Mouse (Mus musculus): Measurements from ENCODE around the gene Il11ra1. TPM values are rescaled to one million over a fixed set of nuclear protein-coding genes. Genes with fewer than 3 reads are reported as not detected.
A peak's percentile ranks its signal among the peaks of the same experiment; 100 is the strongest.
"Not testable (repeated sequence)": the region's sequence is repeated elsewhere in the genome, so short reads cannot be mapped to it uniquely, and the experiment has no call there.

Gene Il11ra1
- polyA plus RNA-seq, 1 experiment from 2014 or later: 152 TPM

GRCm38 (mm10) chr4:41773502-41773901, 73.7 kb downstream of the Il11ra1 start:
- WGBS: under 1% methylated on average over 17 of the region's 25 CpGs
- peak overlapping the region; percentile 56; the same call in 1 of the 2 replicates for H3K9ac ChIP-seq (ENCODE audit: low read length)
- H3K9me3 ChIP-seq (replicated peaks; ENCODE audit: control insufficient read depth, low read length); ATAC-seq (ENCODE audit: insufficient read depth, low FRiP score); H3K4me1 ChIP-seq (ENCODE audit: control insufficient read depth, insufficient read depth, low read length); H3K27me3 ChIP-seq (ENCODE audit: control insufficient read depth, insufficient read depth, low read length); H3K36me3 ChIP-seq (ENCODE audit: control insufficient read depth, insufficient read depth, low read length); H3K27ac ChIP-seq (ENCODE audit: low read length): not testable (repeated sequence)
- H3K4me2 ChIP-seq (ENCODE audit: low read depth, low read length): peak overlapping the region; percentile 48
- H3K4me3 ChIP-seq (replicated peaks; ENCODE audit: low read length): peak overlapping the region; percentile 41

DNA sequence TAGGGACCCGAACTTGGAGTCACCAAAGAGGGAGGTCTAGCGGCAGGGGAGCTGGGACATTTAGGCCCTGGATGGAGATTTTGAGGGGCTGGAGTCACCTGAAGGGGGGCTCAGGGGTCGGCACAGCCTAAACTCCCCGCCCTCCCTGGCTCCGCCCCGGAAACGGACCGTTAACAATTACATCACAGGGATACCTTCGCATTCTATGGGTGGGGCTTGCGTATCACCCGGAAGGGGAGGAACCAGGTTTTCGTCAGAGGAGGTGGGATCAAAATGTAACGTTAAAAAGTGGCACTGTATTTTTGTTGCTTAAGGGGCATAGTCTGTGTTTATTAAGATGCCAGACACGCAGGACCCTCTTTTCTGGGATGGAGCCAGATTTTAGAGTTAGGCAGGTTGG, 74.2 kb downstream of the Il11ra1 start, which contains the start of gene Ccl27a:
Ccl27a (minus strand) TSS at position 246 of the 400 bp plus-strand sequence.
- under 1% methylated on average over 12 of the region's 14 CpGs for whole genome bisulfite sequencing
- Histone ChIP-seq H3K4me3 (replicated peaks; ENCODE audit: low read length) (peak within 1 kb of the TSS; percentile 41), H3K27ac (ENCODE audit: low read length) (peak within 1 kb of the TSS; percentile 38), H3K4me2 (ENCODE audit: low read depth, low read length) (peak within 1 kb of the TSS; percentile 48), H3K9ac (ENCODE audit: low read length) (peak within 1 kb of the TSS; percentile 56)
- H3K9me3 ChIP-seq (replicated peaks; ENCODE audit: control insufficient read depth, low read length); H3K4me1 ChIP-seq (ENCODE audit: control insufficient read depth, insufficient read depth, low read length); H3K36me3 ChIP-seq (ENCODE audit: control insufficient read depth, insufficient read depth, low read length); H3K27me3 ChIP-seq (ENCODE audit: control insufficient read depth, insufficient read depth, low read length); ATAC-seq (ENCODE audit: insufficient read depth, low FRiP score): not testable (repeated sequence)

- WGBS: 59% methylated on average over 3 of the region's 3 CpGs
Measured at GRCm38 (mm10) chr4:41774506-41774905, 74.7 kb downstream of the Il11ra1 start.

GRCm38 (mm10) chr4:41775840-41776239, 76.1 kb downstream of the Il11ra1 start:
- not testable (repeated sequence) for H3K4me2 ChIP-seq (ENCODE audit: low read depth, low read length); ATAC-seq (ENCODE audit: insufficient read depth, low FRiP score); H3K36me3 ChIP-seq (ENCODE audit: control insufficient read depth, insufficient read depth, low read length); H3K27me3 ChIP-seq (ENCODE audit: control insufficient read depth, insufficient read depth, low read length); H3K9ac ChIP-seq (ENCODE audit: low read length); H3K27ac ChIP-seq (ENCODE audit: low read length); H3K4me1 ChIP-seq (ENCODE audit: control insufficient read depth, insufficient read depth, low read length); H3K4me3 ChIP-seq (replicated peaks; ENCODE audit: low read length); H3K9me3 ChIP-seq (replicated peaks; ENCODE audit: control insufficient read depth, low read length)
- WGBS: 67% methylated on average over 1 of the region's 1 CpGs

More at GRCm38 (mm10) chr4:41774506-41774905, 74.7 kb downstream of the Il11ra1 start:
- not testable (repeated sequence) for H3K4me3 ChIP-seq (replicated peaks; ENCODE audit: low read length); H3K9me3 ChIP-seq (replicated peaks; ENCODE audit: control insufficient read depth, low read length); H3K27me3 ChIP-seq (ENCODE audit: control insufficient read depth, insufficient read depth, low read length); H3K36me3 ChIP-seq (ENCODE audit: control insufficient read depth, insufficient read depth, low read length); H3K9ac ChIP-seq (ENCODE audit: low read length); ATAC-seq (ENCODE audit: insufficient read depth, low FRiP score); H3K4me1 ChIP-seq (ENCODE audit: control insufficient read depth, insufficient read depth, low read length)
- peak overlapping the region; percentile 38 for H3K27ac ChIP-seq (ENCODE audit: low read length)
- peak overlapping the region; percentile 41 for H3K4me2 ChIP-seq (ENCODE audit: low read depth, low read length)

GRCm38 (mm10) chr4:41781271-41781670, 81.5 kb downstream of the Il11ra1 start:
- H3K27me3 ChIP-seq (ENCODE audit: control insufficient read depth, insufficient read depth, low read length); H3K36me3 ChIP-seq (ENCODE audit: control insufficient read depth, insufficient read depth, low read length); H3K4me2 ChIP-seq (ENCODE audit: low read depth, low read length); H3K27ac ChIP-seq (ENCODE audit: low read length); H3K9me3 ChIP-seq (replicated peaks; ENCODE audit: control insufficient read depth, low read length); H3K4me3 ChIP-seq (replicated peaks; ENCODE audit: low read length); H3K9ac ChIP-seq (ENCODE audit: low read length); ATAC-seq (ENCODE audit: insufficient read depth, low FRiP score); H3K4me1 ChIP-seq (ENCODE audit: control insufficient read depth, insufficient read depth, low read length): not testable (repeated sequence)
- 32% methylated on average over 8 of the region's 9 CpGs for WGBS

DNA sequence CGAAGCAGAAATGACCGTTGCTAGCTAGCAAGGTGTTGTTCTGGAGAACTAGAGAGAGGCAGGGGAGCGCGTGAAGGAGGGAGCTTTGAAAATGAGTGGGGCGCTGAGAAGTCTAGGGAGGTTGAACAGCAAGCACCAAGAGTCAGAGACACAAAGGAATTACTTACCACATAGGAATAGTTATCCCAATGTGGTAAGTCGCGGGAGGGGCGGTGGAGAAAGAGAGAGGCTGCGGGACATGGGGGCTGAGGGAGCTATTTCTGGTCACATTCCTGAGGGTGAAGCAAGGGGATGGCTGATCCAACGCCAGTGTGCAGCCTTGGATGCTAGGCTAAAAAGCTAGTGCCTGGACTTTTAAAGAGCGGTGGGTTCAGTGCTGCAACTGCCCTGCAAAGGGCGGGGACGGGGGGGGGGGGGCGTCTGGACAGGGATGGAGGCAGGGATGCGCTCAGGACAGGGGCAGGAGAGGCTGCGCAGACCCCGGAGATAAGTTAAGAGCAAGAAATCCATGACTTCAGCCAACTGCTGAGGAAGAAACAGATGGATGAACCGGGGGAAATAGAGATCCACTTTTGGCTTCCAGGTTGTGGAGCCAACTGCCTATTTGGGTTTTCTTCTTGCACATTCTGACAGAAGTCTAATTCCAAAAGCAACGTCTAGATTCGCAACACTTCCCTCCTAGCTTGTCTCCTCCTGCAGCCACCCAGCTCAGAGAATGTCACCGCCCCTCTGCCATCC, 82.1 kb downstream of the Il11ra1 start:
- not testable (repeated sequence) for H3K9me3 ChIP-seq (replicated peaks; ENCODE audit: control insufficient read depth, low read length); ATAC-seq (ENCODE audit: insufficient read depth, low FRiP score); H3K27ac ChIP-seq (ENCODE audit: low read length); H3K27me3 ChIP-seq (ENCODE audit: control insufficient read depth, insufficient read depth, low read length); H3K9ac ChIP-seq (ENCODE audit: low read length); H3K4me1 ChIP-seq (ENCODE audit: control insufficient read depth, insufficient read depth, low read length); H3K4me2 ChIP-seq (ENCODE audit: low read depth, low read length); H3K36me3 ChIP-seq (ENCODE audit: control insufficient read depth, insufficient read depth, low read length); H3K4me3 ChIP-seq (replicated peaks; ENCODE audit: low read length)
- WGBS: 24% methylated on average over 16 of the region's 21 CpGs

- not testable (repeated sequence) for H3K9ac ChIP-seq (ENCODE audit: low read length); ATAC-seq (ENCODE audit: insufficient read depth, low FRiP score); H3K27ac ChIP-seq (ENCODE audit: low read length); H3K4me3 ChIP-seq (replicated peaks; ENCODE audit: low read length); H3K9me3 ChIP-seq (replicated peaks; ENCODE audit: control insufficient read depth, low read length); H3K4me1 ChIP-seq (ENCODE audit: control insufficient read depth, insufficient read depth, low read length); H3K36me3 ChIP-seq (ENCODE audit: control insufficient read depth, insufficient read depth, low read length); H3K4me2 ChIP-seq (ENCODE audit: low read depth, low read length); H3K27me3 ChIP-seq (ENCODE audit: control insufficient read depth, insufficient read depth, low read length)
- 47% methylated on average over 4 of the region's 4 CpGs for WGBS
Measured at GRCm38 (mm10) chr4:41782711-41783110, 82.9 kb downstream of the Il11ra1 start.

DNA sequence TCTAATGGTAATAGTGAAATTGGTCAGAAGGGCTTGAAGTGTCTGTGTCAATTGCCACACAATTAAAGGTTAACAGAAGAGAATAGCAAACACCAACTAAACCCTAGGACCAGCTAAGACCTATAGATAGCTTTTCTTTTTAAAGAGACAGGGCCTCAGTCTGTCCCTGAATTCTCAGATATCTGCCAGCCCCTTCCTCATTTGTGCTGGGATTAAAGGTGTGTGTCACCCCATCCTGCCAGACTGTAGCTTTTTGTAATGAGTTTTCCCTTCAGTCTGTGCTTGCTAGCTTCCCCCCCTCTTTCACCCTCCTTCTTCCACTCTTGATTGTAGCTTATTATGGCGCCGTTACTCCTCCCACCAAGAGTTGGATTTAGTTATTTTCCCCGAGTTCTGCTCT, 83.4 kb downstream of the Il11ra1 start:
- not testable (repeated sequence) for H3K4me2 ChIP-seq (ENCODE audit: low read depth, low read length); H3K27me3 ChIP-seq (ENCODE audit: control insufficient read depth, insufficient read depth, low read length); H3K9me3 ChIP-seq (replicated peaks; ENCODE audit: control insufficient read depth, low read length); H3K4me3 ChIP-seq (replicated peaks; ENCODE audit: low read length); H3K9ac ChIP-seq (ENCODE audit: low read length); H3K27ac ChIP-seq (ENCODE audit: low read length); H3K4me1 ChIP-seq (ENCODE audit: control insufficient read depth, insufficient read depth, low read length); H3K36me3 ChIP-seq (ENCODE audit: control insufficient read depth, insufficient read depth, low read length); ATAC-seq (ENCODE audit: insufficient read depth, low FRiP score)
- WGBS: 51% methylated on average over 3 of the region's 3 CpGs
